In the genomic region with DNA sequence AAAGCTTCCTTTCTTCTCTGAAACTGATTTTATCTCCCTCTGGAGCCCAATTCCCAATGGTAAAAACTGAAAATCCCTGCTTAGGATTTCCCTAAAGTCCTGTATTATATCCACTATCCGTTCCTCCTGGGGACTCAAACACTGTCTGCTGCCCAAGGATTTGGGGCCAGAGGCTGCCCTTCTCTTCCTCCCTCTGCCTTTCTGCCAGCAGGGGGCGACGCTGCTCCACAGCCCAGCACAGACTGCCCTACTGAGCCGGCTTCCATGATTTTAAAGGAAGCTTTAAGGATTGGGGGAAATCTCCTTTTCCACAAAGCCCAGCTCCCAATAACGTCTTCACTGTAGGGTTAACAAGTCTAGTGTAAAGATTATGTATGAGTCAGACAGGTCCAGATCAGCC, we compare ENCODE assay signal across 9 mouse cellular contexts.
DNase-seq lines count a peak whose midpoint lies in the region; ATAC-seq and TF ChIP-seq lines count a peak whose summit lies in the region.
"Had no signal": no experiment of that assay in that cellular context is flagged by ENCODE, and none has a peak within 500 bp of the region (broad histone marks: within the 10 kb centered on the region; RNA-seq: fewer than 3 reads in every experiment).

No protein-coding gene starts in this region.

- H3K4me1 ChIP-seq in heart, embryonic 12.5 days (replicated peaks) = no peaks in the 10 kb centered on the region
- H3K4me1 ChIP-seq in midbrain, embryonic 10.5 days = peaks cover 8% of the 10 kb centered on the region
- peaks cover 11% of the 10 kb centered on the region for H3K4me1 ChIP-seq in midbrain, embryonic 13.5 days (replicated peaks)
- H3K4me1 ChIP-seq in liver, embryonic 14.5 days (replicated peaks; ENCODE audit: control insufficient read depth in 2 of 2, insufficient read depth in 2 of 2, low read length in 1 of 2) = no peaks in the 10 kb centered on the region

- ATAC-seq in heart, embryonic 12.5 days (ENCODE audit: insufficient number of reproducible peaks, low FRiP score) = no peak
- ATAC-seq in midbrain, embryonic 13.5 days = no peak
- ATAC-seq in liver, embryonic 14.5 days (ENCODE audit: insufficient read depth) = no peak

- TF ChIP-seq EP300 in liver, embryonic 14.5 days (IDR thresholded peaks at IDR 0.05; ENCODE audit: low read depth) = no peak

- DNase-seq in heart, adult 11 months = peak; percentile 21
- DNase-seq in midbrain, embryonic 10.5 days (ENCODE audit: low spot score) = peak; percentile 55
- DNase-seq in R1 (ENCODE audit: low read depth, low spot score) = peak; percentile 74
- no peak for DNase-seq in liver, embryonic 14.5 days (ENCODE audit: low read depth in 3 of 3, low spot score in 3 of 3)
- no peak for DNase-seq in c-Kit-positive CD71-positive TER-119-positive erythroid progenitor cells, embryonic 14.5 days (ENCODE audit: low spot score)
- no peak for DNase-seq in spleen, adult 12 weeks (ENCODE audit: low spot score)

- no peaks in the 10 kb centered on the region for H3K27me3 ChIP-seq in heart, embryonic 12.5 days (replicated peaks)
- H3K27me3 ChIP-seq in midbrain, embryonic 10.5 days (ENCODE audit: low read depth, poor library complexity, severe bottlenecking) = no peaks in the 10 kb centered on the region
- H3K27me3 ChIP-seq in midbrain, embryonic 13.5 days = no peaks in the 10 kb centered on the region
- no peaks in the 10 kb centered on the region for H3K27me3 ChIP-seq in liver, embryonic 14.5 days (ENCODE audit: control insufficient read depth, insufficient read depth, low read length)
- H3K27me3 ChIP-seq: midbrain, embryonic 12.5 days had no signal

- TF ChIP-seq CTCF in liver, embryonic 14.5 days (IDR thresholded peaks at IDR 0.05; ENCODE audit: low read depth) = peak; percentile 81

- H3K4me2 ChIP-seq in heart, embryonic 12.5 days = no peak overlapping the region
- H3K4me2 ChIP-seq in midbrain, embryonic 13.5 days (replicated peaks) = no peak overlapping the region
- H3K4me2 ChIP-seq in liver, embryonic 14.5 days (ENCODE audit: low read depth) = no peak overlapping the region
- H3K4me2 ChIP-seq: midbrain, embryonic 12.5 days had no signal

- H3K36me3 ChIP-seq in heart, embryonic 12.5 days = no peaks in the 10 kb centered on the region
- no peaks in the 10 kb centered on the region for H3K36me3 ChIP-seq in midbrain, embryonic 10.5 days
- H3K36me3 ChIP-seq in midbrain, embryonic 13.5 days = no peaks in the 10 kb centered on the region
- H3K36me3 ChIP-seq in liver, embryonic 14.5 days (replicated peaks; ENCODE audit: control insufficient read depth, insufficient read depth, low read depth) = no peaks in the 10 kb centered on the region
- H3K36me3 ChIP-seq: midbrain, embryonic 12.5 days had no signal

- 37% methylated on average over 5 of the region's 5 CpGs for WGBS in heart, embryonic 12.5 days
- WGBS in midbrain, embryonic 10.5 days = 21% methylated on average over 5 of the region's 5 CpGs
- 11% methylated on average over 5 of the region's 5 CpGs for WGBS in midbrain, embryonic 13.5 days
- WGBS in liver, embryonic 14.5 days (ENCODE audit: insufficient replicate concordance) = 31% methylated on average over 5 of the region's 5 CpGs

- no peak overlapping the region for H3K4me3 ChIP-seq in heart, embryonic 12.5 days
- no peak overlapping the region for H3K4me3 ChIP-seq in midbrain, embryonic 10.5 days
- H3K4me3 ChIP-seq in midbrain, embryonic 13.5 days (replicated peaks) = no peak overlapping the region
- H3K4me3 ChIP-seq in liver, embryonic 14.5 days (ENCODE audit: insufficient read depth in 1 of 2, low read depth in 2 of 2, low read length in 2 of 2) = no peak overlapping the region
- H3K4me3 ChIP-seq: midbrain, embryonic 12.5 days had no signal

- H3K9me3 ChIP-seq in heart, embryonic 12.5 days (replicated peaks) = no peaks in the 10 kb centered on the region
- 0 out of 2 replicates have a peak, but pooled peaks cover 3% of the 10 kb centered on the region for H3K9me3 ChIP-seq in midbrain, embryonic 10.5 days (replicated peaks)
- H3K9me3 ChIP-seq in midbrain, embryonic 13.5 days = no peaks in the 10 kb centered on the region
- no peaks in the 10 kb centered on the region for H3K9me3 ChIP-seq in liver, embryonic 14.5 days (ENCODE audit: control insufficient read depth, low read length)
- H3K9me3 ChIP-seq: midbrain, embryonic 12.5 days had no signal

- no peak overlapping the region for H3K9ac ChIP-seq in heart, embryonic 12.5 days
- H3K9ac ChIP-seq in midbrain, embryonic 13.5 days (replicated peaks) = no peak overlapping the region
- H3K9ac ChIP-seq in liver, embryonic 14.5 days (replicated peaks) = no peak overlapping the region
- H3K9ac ChIP-seq: midbrain, embryonic 12.5 days had no signal

- no peak overlapping the region for H3K27ac ChIP-seq in heart, embryonic 12.5 days (ENCODE audit: poor library complexity, severe bottlenecking)
- H3K27ac ChIP-seq in midbrain, embryonic 10.5 days (replicated peaks) = peak overlapping the region; percentile 46; the same call in 1 of the 2 replicates
- H3K27ac ChIP-seq in midbrain, embryonic 13.5 days = no peak overlapping the region
- H3K27ac ChIP-seq in liver, embryonic 14.5 days = no peak overlapping the region
- H3K27ac ChIP-seq: midbrain, embryonic 12.5 days had no signal

Comparison
In these comparisons a context has a peak if more than half of its experiments do, and no peak if none do; other contexts are left out.
1. DNase-seq: peak in heart, adult 11 months (single experiment), midbrain, embryonic 10.5 days (single experiment) and R1 (single experiment); none in liver, embryonic 14.5 days (0 of 3), c-Kit-positive CD71-positive TER-119-positive erythroid progenitor cells, embryonic 14.5 days (single experiment) and spleen, adult 12 weeks (single experiment).